Mouse (Mus musculus): ENCODE results near the gene Crim1. TPM values are rescaled to one million over a fixed set of nuclear protein-coding genes. Genes with fewer than 3 reads are reported as not detected.

The Crim1 gene
- polyA plus RNA-seq, 1 experiment from 2014 or later, result 2.9 TPM

DNA sequence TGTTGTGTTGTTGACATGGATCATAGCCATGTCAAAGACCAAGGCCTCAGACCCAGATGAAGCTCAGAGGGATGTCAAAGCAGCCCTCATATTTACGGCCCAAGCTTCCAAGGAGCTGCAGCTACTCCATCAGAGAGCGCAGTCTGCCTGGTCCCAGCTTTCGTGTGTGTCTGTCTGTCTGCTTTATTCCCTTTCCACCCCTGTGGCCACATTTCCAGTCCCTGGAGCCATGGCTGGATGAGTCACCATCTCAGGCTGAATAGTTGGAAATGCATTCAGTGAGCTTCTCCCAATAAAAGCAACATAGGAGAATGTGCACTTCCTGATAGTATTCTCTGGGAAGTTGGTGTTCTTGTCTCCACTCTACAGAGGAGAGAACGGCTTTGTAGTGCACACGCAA is 3.9 kb upstream of the Crim1 start:
- H3K9me3 ChIP-seq (replicated peaks; ENCODE audit: control insufficient read depth, low read length), result no peaks in the 10 kb centered on the region
- H3K27me3 ChIP-seq (ENCODE audit: control insufficient read depth, insufficient read depth, low read length), result peaks cover 5% of the 10 kb centered on the region
- no peak for ATAC-seq (replicated peaks; ENCODE audit: insufficient number of reproducible peaks, low FRiP score, low TSS enrichment)
- no peak overlapping the region for H3K4me2 ChIP-seq
- H3K4me3 ChIP-seq (ENCODE audit: low read depth, low read length), result no peak overlapping the region
- no peak overlapping the region for H3K9ac ChIP-seq (ENCODE audit: low read depth, low read length)
- no peak overlapping the region for H3K27ac ChIP-seq (ENCODE audit: low read depth, low read length)
- H3K36me3 ChIP-seq (ENCODE audit: control insufficient read depth, insufficient read depth, low read length), result no peaks in the 10 kb centered on the region
- WGBS (ENCODE audit: insufficient replicate concordance), result 83% methylated on average over 5 of the region's 5 CpGs
- no peaks in the 10 kb centered on the region for H3K4me1 ChIP-seq (ENCODE audit: control insufficient read depth, insufficient read depth, low read length)

DNA sequence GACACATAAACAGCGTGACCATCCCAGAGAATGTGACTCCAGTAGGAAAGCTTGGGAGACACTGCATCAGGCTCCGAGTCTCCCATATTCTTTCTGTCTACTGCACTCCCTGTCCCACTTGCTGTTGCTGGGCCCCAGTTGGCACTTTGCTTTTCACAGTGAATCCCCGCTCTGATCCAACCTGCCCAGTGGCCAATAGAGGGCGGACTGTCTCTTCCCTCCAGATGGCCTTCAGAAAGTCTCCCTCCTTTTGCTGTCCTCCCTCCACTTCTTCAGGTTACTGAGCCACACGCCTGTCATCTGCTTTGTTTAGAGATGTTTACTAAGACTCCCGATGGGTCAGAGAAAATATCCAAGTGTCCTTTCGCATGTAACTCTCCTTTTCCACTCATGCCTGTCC is 2.9 kb upstream of the Crim1 start:
- H3K4me3 ChIP-seq (ENCODE audit: low read depth, low read length), result no peak overlapping the region

DNA sequence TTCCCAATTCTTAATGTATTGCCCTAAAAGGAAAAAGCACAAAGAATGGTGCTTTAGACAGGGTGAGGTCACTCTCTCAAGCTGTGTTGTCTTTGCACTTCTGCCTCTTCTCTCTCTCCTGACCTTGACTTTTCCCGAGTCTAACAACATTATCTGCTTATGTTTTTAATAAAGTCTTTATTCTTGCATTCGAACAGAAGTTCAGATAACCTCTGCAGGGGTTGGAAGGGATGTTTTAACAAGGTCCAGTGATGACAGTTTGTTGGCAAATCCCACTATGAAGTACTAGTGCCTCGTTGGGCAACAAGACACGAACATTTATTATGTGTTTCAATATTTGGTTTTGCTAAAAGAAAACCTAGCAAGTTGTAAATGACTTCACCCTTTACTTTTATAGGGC is 1.9 kb upstream of the Crim1 start:
- 47% methylated on average over 4 of the region's 4 CpGs for WGBS (ENCODE audit: insufficient replicate concordance)
- Histone ChIP-seq H3K27ac (ENCODE audit: low read depth, low read length) (no peak overlapping the region), H3K4me3 (ENCODE audit: low read depth, low read length) (no peak overlapping the region), H3K36me3 (ENCODE audit: control insufficient read depth, insufficient read depth, low read length) (no peaks in the 10 kb centered on the region), H3K9me3 (replicated peaks; ENCODE audit: control insufficient read depth, low read length) (no peaks in the 10 kb centered on the region), H3K4me2 (no peak overlapping the region), H3K27me3 (ENCODE audit: control insufficient read depth, insufficient read depth, low read length) (peaks cover 13% of the 10 kb centered on the region), H3K9ac (ENCODE audit: low read depth, low read length) (no peak overlapping the region), H3K4me1 (ENCODE audit: control insufficient read depth, insufficient read depth, low read length) (no peaks in the 10 kb centered on the region)
- ATAC-seq (replicated peaks; ENCODE audit: insufficient number of reproducible peaks, low FRiP score, low TSS enrichment), result no peak

More for the DNA sequence above, 2.9 kb upstream of the Crim1 start:
- Histone ChIP-seq H3K4me1 (ENCODE audit: control insufficient read depth, insufficient read depth, low read length) (no peaks in the 10 kb centered on the region), H3K36me3 (ENCODE audit: control insufficient read depth, insufficient read depth, low read length) (no peaks in the 10 kb centered on the region), H3K4me2 (no peak overlapping the region), H3K27ac (ENCODE audit: low read depth, low read length) (no peak overlapping the region), H3K27me3 (ENCODE audit: control insufficient read depth, insufficient read depth, low read length) (peaks cover 13% of the 10 kb centered on the region), H3K9ac (ENCODE audit: low read depth, low read length) (no peak overlapping the region), H3K9me3 (replicated peaks; ENCODE audit: control insufficient read depth, low read length) (no peaks in the 10 kb centered on the region)
- ATAC-seq (replicated peaks; ENCODE audit: insufficient number of reproducible peaks, low FRiP score, low TSS enrichment), result no peak
- 20% methylated on average over 7 of the region's 7 CpGs for WGBS (ENCODE audit: insufficient replicate concordance)

DNA sequence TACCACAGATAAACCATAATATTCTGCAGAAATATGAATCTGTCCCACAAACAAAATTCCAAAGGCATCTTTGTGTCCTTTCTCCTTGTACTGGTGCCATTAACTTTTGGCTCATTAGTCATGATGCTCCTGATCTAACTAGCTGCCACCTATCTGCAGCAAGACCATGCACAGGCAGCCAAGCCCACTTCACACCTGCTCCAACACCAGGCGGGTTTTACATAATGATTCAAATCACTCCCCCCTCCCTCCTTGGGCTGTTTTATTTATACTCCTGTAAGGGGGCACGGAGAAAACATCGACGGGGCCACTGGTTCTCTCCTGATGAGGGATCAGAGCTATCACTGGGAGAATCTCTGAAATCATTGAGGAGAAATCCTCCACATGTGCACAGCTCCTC is 1.2 kb upstream of the Crim1 start:
- ATAC-seq (replicated peaks; ENCODE audit: insufficient number of reproducible peaks, low FRiP score, low TSS enrichment), result no peak
- H3K9me3 ChIP-seq (replicated peaks; ENCODE audit: control insufficient read depth, low read length), result no peaks in the 10 kb centered on the region
- peak overlapping the region; percentile 77; the same call in 1 of the 2 replicates for H3K4me3 ChIP-seq (ENCODE audit: low read depth, low read length)
- H3K4me2 ChIP-seq, result peak overlapping the region; percentile 96
- H3K36me3 ChIP-seq (ENCODE audit: control insufficient read depth, insufficient read depth, low read length), result no peaks in the 10 kb centered on the region
- peaks cover 13% of the 10 kb centered on the region for H3K27me3 ChIP-seq (ENCODE audit: control insufficient read depth, insufficient read depth, low read length)
- no peak overlapping the region for H3K9ac ChIP-seq (ENCODE audit: low read depth, low read length)
- H3K4me1 ChIP-seq (ENCODE audit: control insufficient read depth, insufficient read depth, low read length), result no peaks in the 10 kb centered on the region
- no peak overlapping the region for H3K27ac ChIP-seq (ENCODE audit: low read depth, low read length)
- 11% methylated on average over 4 of the region's 4 CpGs for WGBS (ENCODE audit: insufficient replicate concordance)

DNA sequence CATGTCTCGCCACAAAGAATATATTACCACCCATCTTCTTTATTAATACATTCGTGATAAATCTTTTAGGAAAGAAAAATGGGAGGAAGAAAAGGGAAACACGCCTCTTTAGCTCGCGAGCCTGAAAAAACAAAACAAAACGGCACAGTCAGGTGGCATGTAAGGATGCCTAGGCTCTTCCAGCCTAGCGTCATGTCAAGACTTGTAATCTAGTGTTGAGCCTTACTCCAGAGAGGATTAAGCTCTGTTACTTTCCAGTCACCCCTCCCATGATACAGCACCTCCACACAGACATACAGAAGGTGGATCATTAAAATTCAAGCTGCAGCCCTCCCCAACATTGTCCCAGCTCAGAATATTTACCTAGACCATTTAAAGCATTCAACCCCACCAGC is 820 bp upstream of the Crim1 start:
- Histone ChIP-seq H3K4me2 (peak overlapping the region; percentile 96), H3K4me1 (ENCODE audit: control insufficient read depth, insufficient read depth, low read length) (no peaks in the 10 kb centered on the region), H3K4me3 (ENCODE audit: low read depth, low read length) (peak overlapping the region; percentile 77), H3K9ac (ENCODE audit: low read depth, low read length) (peak overlapping the region; percentile 77), H3K27ac (ENCODE audit: low read depth, low read length) (no peak overlapping the region), H3K27me3 (ENCODE audit: control insufficient read depth, insufficient read depth, low read length) (peaks cover 17% of the 10 kb centered on the region), H3K9me3 (replicated peaks; ENCODE audit: control insufficient read depth, low read length) (no peaks in the 10 kb centered on the region), H3K36me3 (ENCODE audit: control insufficient read depth, insufficient read depth, low read length) (no peaks in the 10 kb centered on the region)
- ATAC-seq (replicated peaks; ENCODE audit: insufficient number of reproducible peaks, low FRiP score, low TSS enrichment), result no peak
- WGBS (ENCODE audit: insufficient replicate concordance), result 7% methylated on average over 7 of the region's 7 CpGs

DNA sequence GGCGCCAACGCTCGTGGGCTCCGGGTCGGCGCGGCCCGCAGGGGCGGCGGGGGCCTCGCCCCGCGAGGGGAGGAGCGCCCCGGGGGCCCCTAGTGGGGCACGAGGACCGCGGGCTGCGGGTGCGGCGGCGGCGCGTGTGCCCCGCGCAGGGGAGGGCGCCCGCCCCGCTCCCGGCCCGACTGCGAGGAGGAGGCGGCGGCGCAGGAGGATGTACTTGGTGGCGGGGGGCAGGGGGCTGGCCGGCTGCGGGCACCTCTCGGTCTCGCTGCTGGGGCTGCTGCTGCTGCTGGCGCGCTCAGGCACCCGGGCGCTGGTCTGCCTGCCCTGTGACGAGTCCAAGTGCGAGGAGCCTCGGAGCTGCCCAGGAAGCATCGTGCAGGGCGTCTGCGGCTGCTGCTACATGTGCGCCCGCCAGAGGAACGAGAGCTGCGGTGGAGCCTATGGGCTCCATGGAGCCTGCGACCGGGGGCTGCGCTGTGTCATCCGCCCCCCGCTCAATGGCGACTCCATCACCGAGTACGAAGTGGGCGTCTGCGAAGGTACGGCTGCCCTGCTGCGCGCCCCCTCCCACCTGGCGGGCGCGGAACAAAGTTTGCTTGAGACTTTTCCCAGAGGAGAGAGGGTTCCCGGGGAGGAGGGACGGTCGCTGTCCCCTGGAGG is 643 bp downstream of the Crim1 start:
- peak overlapping the region; percentile 96 for H3K4me2 ChIP-seq
- H3K4me1 ChIP-seq (ENCODE audit: control insufficient read depth, insufficient read depth, low read length), result no peaks in the 10 kb centered on the region
- no peaks in the 10 kb centered on the region for H3K36me3 ChIP-seq (ENCODE audit: control insufficient read depth, insufficient read depth, low read length)
- H3K27ac ChIP-seq (ENCODE audit: low read depth, low read length), result peak overlapping the region; percentile 85
- H3K4me3 ChIP-seq (ENCODE audit: low read depth, low read length), result peak overlapping the region; percentile 77
- ATAC-seq (replicated peaks; ENCODE audit: insufficient number of reproducible peaks, low FRiP score, low TSS enrichment), result peak; percentile 64
- peak overlapping the region; percentile 77 for H3K9ac ChIP-seq (ENCODE audit: low read depth, low read length)
- WGBS (ENCODE audit: insufficient replicate concordance), result under 1% methylated on average over 47 of the region's 73 CpGs
- H3K27me3 ChIP-seq (ENCODE audit: control insufficient read depth, insufficient read depth, low read length), result peaks cover 23% of the 10 kb centered on the region
- H3K9me3 ChIP-seq (replicated peaks; ENCODE audit: control insufficient read depth, low read length), result no peaks in the 10 kb centered on the region

DNA sequence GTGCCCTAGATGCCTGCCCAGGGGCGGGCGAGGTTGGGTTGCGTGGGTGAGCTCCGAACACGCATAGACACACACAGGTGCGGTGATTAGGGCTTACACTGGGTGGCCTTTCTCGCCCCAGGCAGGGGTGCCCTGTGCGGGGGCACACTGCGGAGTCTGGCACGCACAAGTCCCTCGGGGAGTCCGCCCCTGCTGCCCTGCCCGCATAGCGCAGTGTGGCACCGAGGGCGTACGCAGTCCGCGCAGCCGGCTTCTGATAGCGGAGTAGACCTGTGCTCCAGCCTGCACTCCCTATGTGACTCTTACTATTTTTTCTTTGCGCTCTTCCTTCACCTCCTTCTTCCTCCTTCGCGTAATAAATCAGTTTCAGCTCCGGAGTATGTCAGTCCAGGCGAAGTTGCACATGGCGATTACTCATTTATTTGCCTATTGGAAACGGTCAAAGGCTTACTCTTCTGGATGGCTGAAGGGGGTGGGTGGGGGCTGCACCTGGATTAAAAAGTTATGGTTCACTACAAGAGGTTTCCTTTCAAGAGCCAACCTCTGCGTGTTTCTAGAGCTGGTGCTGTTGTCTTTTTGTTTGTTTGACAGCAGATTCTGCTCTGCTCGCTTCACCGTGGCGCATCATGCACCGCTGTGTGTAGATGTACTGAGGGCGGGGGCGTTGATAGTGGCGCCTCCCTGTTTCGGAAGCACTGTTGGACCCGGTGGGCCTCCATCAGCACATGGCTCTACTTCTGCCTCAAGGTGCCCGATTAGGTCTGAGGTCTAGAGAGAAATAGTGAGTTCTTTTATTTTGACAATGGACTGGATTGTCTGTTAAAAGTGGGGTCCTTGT is 1.4 kb downstream of the Crim1 start:
- peak; percentile 66; the same call in 1 of the 2 replicates for ATAC-seq (replicated peaks; ENCODE audit: insufficient number of reproducible peaks, low FRiP score, low TSS enrichment)
- Histone ChIP-seq H3K4me1 (ENCODE audit: control insufficient read depth, insufficient read depth, low read length) (no peaks in the 10 kb centered on the region), H3K27ac (ENCODE audit: low read depth, low read length) (no peak overlapping the region)

DNA sequence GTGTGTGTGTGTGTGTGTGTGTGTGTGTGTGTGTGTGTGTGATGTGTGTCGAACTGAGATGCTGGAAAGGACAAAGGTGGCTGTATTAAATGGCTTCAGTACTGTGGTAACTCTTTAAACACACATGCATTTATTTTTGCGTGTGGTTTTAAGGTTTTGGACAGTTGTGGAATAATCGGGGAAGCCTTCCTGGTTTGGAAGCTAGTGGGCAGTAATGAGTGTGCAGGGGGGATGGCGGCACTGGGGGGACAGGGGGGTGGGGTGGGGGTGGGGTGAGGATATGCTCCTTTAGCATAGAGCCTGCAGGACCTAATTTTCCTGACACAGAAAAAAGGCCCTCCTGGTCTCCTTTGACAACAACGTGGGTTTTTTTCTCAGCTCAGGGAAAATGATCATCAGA is 2.2 kb downstream of the Crim1 start:
- H3K4me3 ChIP-seq (ENCODE audit: low read depth, low read length), result peak overlapping the region; percentile 77
- ATAC-seq (replicated peaks; ENCODE audit: insufficient number of reproducible peaks, low FRiP score, low TSS enrichment), result no peak
- peak overlapping the region; percentile 96 for H3K4me2 ChIP-seq
- no peaks in the 10 kb centered on the region for H3K36me3 ChIP-seq (ENCODE audit: control insufficient read depth, insufficient read depth, low read length)
- no peak overlapping the region for H3K27ac ChIP-seq (ENCODE audit: low read depth, low read length)
- 9% methylated on average over 5 of the region's 5 CpGs for WGBS (ENCODE audit: insufficient replicate concordance)
- H3K27me3 ChIP-seq (ENCODE audit: control insufficient read depth, insufficient read depth, low read length), result peaks cover 23% of the 10 kb centered on the region
- no peak overlapping the region for H3K9ac ChIP-seq (ENCODE audit: low read depth, low read length)
- H3K4me1 ChIP-seq (ENCODE audit: control insufficient read depth, insufficient read depth, low read length), result 0 out of 2 replicates have a peak, but pooled peaks cover 3% of the 10 kb centered on the region
- H3K9me3 ChIP-seq (replicated peaks; ENCODE audit: control insufficient read depth, low read length), result no peaks in the 10 kb centered on the region

More for the DNA sequence above, 1.4 kb downstream of the Crim1 start:
- Histone ChIP-seq H3K36me3 (ENCODE audit: control insufficient read depth, insufficient read depth, low read length) (no peaks in the 10 kb centered on the region), H3K27me3 (ENCODE audit: control insufficient read depth, insufficient read depth, low read length) (peaks cover 23% of the 10 kb centered on the region), H3K4me3 (ENCODE audit: low read depth, low read length) (peak overlapping the region; percentile 77), H3K4me2 (peak overlapping the region; percentile 96), H3K9me3 (replicated peaks; ENCODE audit: control insufficient read depth, low read length) (no peaks in the 10 kb centered on the region), H3K9ac (ENCODE audit: low read depth, low read length) (peak overlapping the region; percentile 77)
- under 1% methylated on average over 39 of the region's 39 CpGs for WGBS (ENCODE audit: insufficient replicate concordance)
